In genomic region chr2:66898032-66898431, GRCm38 (mm10) we compare ENCODE assay signal across 30 mouse cellular contexts.
DNase-seq lines count a peak whose midpoint lies in the region; TF ChIP-seq lines count a peak whose summit lies in the region.
"Had no signal": no experiment of that assay in that cellular context is flagged by ENCODE, and none has a peak within 500 bp of the region (broad histone marks: within the 10 kb centered on the region; RNA-seq: fewer than 3 reads in every experiment).

No protein-coding gene starts in this region.

- H3K27ac ChIP-seq in left cerebral cortex, adult 2 months: no peak overlapping the region
- H3K27ac ChIP-seq: forebrain, embryonic 13.5 days; gastrocnemius, adult 2 months; hindbrain, embryonic 14.5 days; limb, embryonic 13.5 days; lung, embryonic 15.5 days; midbrain, embryonic 10.5 days; midbrain, embryonic 15.5 days; neural tube, embryonic 15.5 days had no signal

- no peak overlapping the region for H3K4me3 ChIP-seq in left cerebral cortex, adult 2 months
- H3K4me3 ChIP-seq: erythroblast, embryonic 14.5 days; forebrain, embryonic 13.5 days; gastrocnemius, adult 2 months; heart, embryonic 12.5 days; limb, embryonic 13.5 days; lung, embryonic 15.5 days; midbrain, embryonic 10.5 days; midbrain, embryonic 15.5 days; neural tube, embryonic 15.5 days had no signal

- intact Hi-C loops in left cerebral cortex, postnatal 14 days (cut with DNase I): no loop called here
- intact Hi-C loops in left cerebral cortex, adult 2 months (cut with DNase I): no loop called here

- DNase-seq in cerebellum, postnatal 10 days: peak; percentile 28 to 42
- no peak for DNase-seq in cerebellum, adult 9-10 months
- peak; percentile 14 to 27 for DNase-seq in left cerebral cortex, postnatal 14 days (ENCODE audit: low spot score in 2 of 2)
- no peak for DNase-seq in left cerebral cortex, adult 2 months (ENCODE audit: extremely low spot score in 1 of 2, low spot score in 2 of 2)
- DNase-seq in brain, adult 2 months (ENCODE audit: low read depth, low spot score): peak; percentile 50
- DNase-seq in layer of hippocampus, adult 9-11 months: peak; percentile 10
- no peak for DNase-seq in testis, postnatal 14 days (ENCODE audit: low spot score)
- no peak for DNase-seq in kidney, postnatal 25 days
- DNase-seq: adrenal gland, adult 2 months; adrenal gland, postnatal 36 days; cerebellum, adult 11 months; cerebellum, adult 9-11 months; gastrocnemius, adult 2 months; gastrocnemius, postnatal 36 days; heart, adult 18-20 months; heart, postnatal 4 days; kidney, adult 11 months; kidney, postnatal 14 days; spleen, adult 18-20 months; thymus, adult 18-20 months; thymus, postnatal 25 days had no signal

- no peak for TF ChIP-seq CTCF in left cerebral cortex, adult 2 months (IDR thresholded peaks at IDR 0.05)

Comparison
In these comparisons a context has a peak if more than half of its experiments do, and no peak if none do; other contexts are left out.
1. DNase-seq: peak in cerebellum, postnatal 10 days (2 of 2), left cerebral cortex, postnatal 14 days (2 of 2), brain, adult 2 months (single experiment) and layer of hippocampus, adult 9-11 months (single experiment); none in cerebellum, adult 9-10 months (single experiment), left cerebral cortex, adult 2 months (0 of 2), testis, postnatal 14 days (single experiment) and kidney, postnatal 25 days (0 of 2).